Mouse (Mus musculus) lung, postnatal 0 days (tissue): ENCODE measurements around the gene Ston2.

Source experiments
- CTCF ChIP-seq: IDR thresholded peaks from 2 replicates; pipeline ENCODE4 v1.5.1; 2016; ENCODE audit warnings: antibody characterized with exemption, mild to moderate bottlenecking
- EP300 ChIP-seq: IDR thresholded peaks from 2 replicates; pipeline ENCODE4 v1.6.1; 2016; ENCODE audit warnings: antibody characterized with exemption, mild to moderate bottlenecking, control low read depth

GRCm38 (mm10) chr12:91589847-91590690 lies 198.1 kb downstream of the Ston2 start, which contains the start of gene Gtf2a1:
- TF ChIP-seq CTCF (0 out of 2 replicates have a peak, but pooled peaks have one; percentile 10), EP300 (no peak)
